Mouse (Mus musculus): ENCODE data around the gene Gns. TPM values are rescaled to one million over a fixed set of nuclear protein-coding genes. Genes with fewer than 3 reads are reported as not detected.

The Gns gene
- polyA plus RNA-seq, 1 experiment from 2014 or later, result 38.8 TPM

- H3K27me3 ChIP-seq (ENCODE audit: control insufficient read depth, insufficient read depth, low read length), result peaks cover 11% of the 10 kb centered on the region
- DNase-seq (ENCODE audit: low spot score) (peak; percentile 36), ATAC-seq (ENCODE audit: low FRiP score) (no peak)
- no peak overlapping the region for H3K27ac ChIP-seq (ENCODE audit: low read depth, low read length)
- H3K4me3 ChIP-seq (ENCODE audit: low read depth, low read length), result peak overlapping the region; percentile 39; the same call in 1 of the 2 replicates
- H3K4me1 ChIP-seq (replicated peaks; ENCODE audit: control insufficient read depth, insufficient read depth, low read length), result peaks cover 4% of the 10 kb centered on the region; the same call in 1 of the 2 replicates
- H3K9ac ChIP-seq (ENCODE audit: low read depth, low read length), result no peak overlapping the region
- H3K4me2 ChIP-seq (replicated peaks; ENCODE audit: low read depth, low read length), result peak overlapping the region; percentile 86
- H3K9me3 ChIP-seq (ENCODE audit: control insufficient read depth, low read length), result no peaks in the 10 kb centered on the region
- 35% methylated on average over 15 of the region's 15 CpGs for WGBS
- H3K36me3 ChIP-seq (ENCODE audit: control insufficient read depth, insufficient read depth, low read length), result no peaks in the 10 kb centered on the region
These were observed 13.1 kb upstream of the Gns start for GRCm38 (mm10) chr10:121351692-121352290.

- no peak overlapping the region for H3K4me3 ChIP-seq (ENCODE audit: low read depth, low read length)
- ATAC-seq (ENCODE audit: low FRiP score), result no peak
- H3K9ac ChIP-seq (ENCODE audit: low read depth, low read length), result no peak overlapping the region
- WGBS, result 88% methylated on average over 2 of the region's 2 CpGs
- no peak overlapping the region for H3K4me2 ChIP-seq (replicated peaks; ENCODE audit: low read depth, low read length)
- no peaks in the 10 kb centered on the region; the same call in 1 of the 2 replicates for H3K4me1 ChIP-seq (replicated peaks; ENCODE audit: control insufficient read depth, insufficient read depth, low read length)
- H3K9me3 ChIP-seq (ENCODE audit: control insufficient read depth, low read length), result no peaks in the 10 kb centered on the region
- DNase-seq (ENCODE audit: low spot score), result no peak
- no peaks in the 10 kb centered on the region for H3K36me3 ChIP-seq (ENCODE audit: control insufficient read depth, insufficient read depth, low read length)
- no peaks in the 10 kb centered on the region for H3K27me3 ChIP-seq (ENCODE audit: control insufficient read depth, insufficient read depth, low read length)
- no peak overlapping the region for H3K27ac ChIP-seq (ENCODE audit: low read depth, low read length)
These were observed 4.5 kb upstream of the Gns start for GRCm38 (mm10) chr10:121360358-121360757.

DNA sequence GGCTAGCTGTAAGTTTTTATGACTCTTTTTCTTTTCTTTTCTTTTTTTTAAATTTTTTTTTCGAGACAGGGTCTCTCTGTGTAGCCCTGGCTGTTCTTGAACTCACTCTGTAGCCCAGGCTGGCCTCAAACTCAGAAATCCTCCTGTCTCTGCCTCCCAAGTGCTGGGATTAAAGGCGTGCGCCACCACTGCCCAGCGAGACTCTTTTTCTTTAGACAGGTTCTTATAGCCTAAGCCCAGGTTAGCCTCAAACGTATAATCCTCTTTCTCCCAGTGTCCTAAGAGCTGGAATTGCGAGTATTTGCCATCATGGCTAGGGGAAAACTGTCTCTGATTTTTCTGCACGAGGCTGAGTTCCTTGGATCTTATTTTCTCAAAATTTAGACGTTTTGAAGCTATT is 1.7 kb upstream of the Gns start:
- Histone ChIP-seq H3K9ac (ENCODE audit: low read depth, low read length) (no peak overlapping the region), H3K27me3 (ENCODE audit: control insufficient read depth, insufficient read depth, low read length) (no peaks in the 10 kb centered on the region), H3K36me3 (ENCODE audit: control insufficient read depth, insufficient read depth, low read length) (no peaks in the 10 kb centered on the region), H3K9me3 (ENCODE audit: control insufficient read depth, low read length) (no peaks in the 10 kb centered on the region), H3K27ac (ENCODE audit: low read depth, low read length) (no peak overlapping the region), H3K4me3 (ENCODE audit: low read depth, low read length) (no peak overlapping the region), H3K4me1 (replicated peaks; ENCODE audit: control insufficient read depth, insufficient read depth, low read length) (peaks cover 3% of the 10 kb centered on the region; the same call in 1 of the 2 replicates), H3K4me2 (replicated peaks; ENCODE audit: low read depth, low read length) (no peak overlapping the region)
- no peak for DNase-seq (ENCODE audit: low spot score)
- ATAC-seq (ENCODE audit: low FRiP score), result no peak
- 82% methylated on average over 8 of the region's 8 CpGs for WGBS

- no peak for DNase-seq (ENCODE audit: low spot score)
- Histone ChIP-seq H3K9ac (ENCODE audit: low read depth, low read length) (peak overlapping the region; percentile 58; the same call in 1 of the 2 replicates), H3K4me3 (ENCODE audit: low read depth, low read length) (peak overlapping the region; percentile 91), H3K36me3 (ENCODE audit: control insufficient read depth, insufficient read depth, low read length) (no peaks in the 10 kb centered on the region), H3K27me3 (ENCODE audit: control insufficient read depth, insufficient read depth, low read length) (no peaks in the 10 kb centered on the region), H3K9me3 (ENCODE audit: control insufficient read depth, low read length) (no peaks in the 10 kb centered on the region), H3K27ac (ENCODE audit: low read depth, low read length) (no peak overlapping the region), H3K4me1 (replicated peaks; ENCODE audit: control insufficient read depth, insufficient read depth, low read length) (peaks cover 3% of the 10 kb centered on the region; the same call in 1 of the 2 replicates), H3K4me2 (replicated peaks; ENCODE audit: low read depth, low read length) (peak overlapping the region; percentile 86)
- peak; percentile 26; the same call in 1 of the 2 replicates for ATAC-seq (ENCODE audit: low FRiP score)
- WGBS, result 30% methylated on average over 15 of the region's 15 CpGs
These were observed 584 bp upstream of the Gns start for GRCm38 (mm10) chr10:121364306-121364705.

- DNase-seq (ENCODE audit: low spot score), result peak; percentile 37
- ATAC-seq (ENCODE audit: low FRiP score), result no peak
- Histone ChIP-seq H3K4me1 (replicated peaks; ENCODE audit: control insufficient read depth, insufficient read depth, low read length) (peaks cover 3% of the 10 kb centered on the region; the same call in 1 of the 2 replicates), H3K9ac (ENCODE audit: low read depth, low read length) (peak overlapping the region; percentile 87; the same call in 1 of the 2 replicates), H3K36me3 (ENCODE audit: control insufficient read depth, insufficient read depth, low read length) (no peaks in the 10 kb centered on the region), H3K4me3 (ENCODE audit: low read depth, low read length) (peak overlapping the region; percentile 91), H3K27me3 (ENCODE audit: control insufficient read depth, insufficient read depth, low read length) (no peaks in the 10 kb centered on the region), H3K9me3 (ENCODE audit: control insufficient read depth, low read length) (no peaks in the 10 kb centered on the region), H3K27ac (ENCODE audit: low read depth, low read length) (no peak overlapping the region), H3K4me2 (replicated peaks; ENCODE audit: low read depth, low read length) (peak overlapping the region; percentile 86)
- WGBS, result 14% methylated on average over 9 of the region's 9 CpGs
These were observed 937 bp downstream of the Gns start for GRCm38 (mm10) chr10:121365781-121366272.

GRCm38 (mm10) chr10:121367271-121367670 is 2.4 kb downstream of the Gns start:
- Histone ChIP-seq H3K4me1 (replicated peaks; ENCODE audit: control insufficient read depth, insufficient read depth, low read length) (peaks cover 3% of the 10 kb centered on the region; the same call in 1 of the 2 replicates), H3K9ac (ENCODE audit: low read depth, low read length) (no peak overlapping the region), H3K4me3 (ENCODE audit: low read depth, low read length) (no peak overlapping the region), H3K27ac (ENCODE audit: low read depth, low read length) (no peak overlapping the region), H3K9me3 (ENCODE audit: control insufficient read depth, low read length) (no peaks in the 10 kb centered on the region), H3K36me3 (ENCODE audit: control insufficient read depth, insufficient read depth, low read length) (no peaks in the 10 kb centered on the region), H3K4me2 (replicated peaks; ENCODE audit: low read depth, low read length) (no peak overlapping the region), H3K27me3 (ENCODE audit: control insufficient read depth, insufficient read depth, low read length) (no peaks in the 10 kb centered on the region)
- no peak for DNase-seq (ENCODE audit: low spot score)
- WGBS, result 81% methylated on average over 13 of the region's 13 CpGs
- no peak for ATAC-seq (ENCODE audit: low FRiP score)

DNA sequence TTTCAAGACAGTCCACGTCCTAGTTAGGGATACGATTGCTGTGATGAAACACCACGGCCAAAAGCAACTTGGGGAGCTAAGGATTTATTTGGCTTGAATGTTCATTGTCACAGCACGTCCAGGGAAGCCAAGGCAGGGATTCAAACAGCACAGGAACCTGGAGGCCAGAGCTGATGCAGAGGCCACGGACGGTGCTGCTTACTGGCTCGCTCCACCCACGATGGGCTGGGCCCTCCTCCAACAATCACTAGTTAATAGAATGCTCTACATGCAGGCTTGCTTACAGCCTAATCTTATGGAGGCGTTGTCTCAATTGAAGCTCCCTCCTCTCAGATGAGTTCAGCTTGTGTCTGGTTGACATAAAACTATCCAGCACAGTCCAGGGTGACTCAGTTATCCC is 2.9 kb downstream of the Gns start:
- Histone ChIP-seq H3K4me2 (replicated peaks; ENCODE audit: low read depth, low read length) (no peak overlapping the region), H3K4me3 (ENCODE audit: low read depth, low read length) (no peak overlapping the region), H3K9me3 (ENCODE audit: control insufficient read depth, low read length) (no peaks in the 10 kb centered on the region), H3K9ac (ENCODE audit: low read depth, low read length) (no peak overlapping the region), H3K4me1 (replicated peaks; ENCODE audit: control insufficient read depth, insufficient read depth, low read length) (peaks cover 3% of the 10 kb centered on the region; the same call in 1 of the 2 replicates), H3K36me3 (ENCODE audit: control insufficient read depth, insufficient read depth, low read length) (no peaks in the 10 kb centered on the region), H3K27me3 (ENCODE audit: control insufficient read depth, insufficient read depth, low read length) (no peaks in the 10 kb centered on the region), H3K27ac (ENCODE audit: low read depth, low read length) (no peak overlapping the region)
- WGBS, result 90% methylated on average over 9 of the region's 9 CpGs
- ATAC-seq (ENCODE audit: low FRiP score), result no peak
- no peak for DNase-seq (ENCODE audit: low spot score)

DNA sequence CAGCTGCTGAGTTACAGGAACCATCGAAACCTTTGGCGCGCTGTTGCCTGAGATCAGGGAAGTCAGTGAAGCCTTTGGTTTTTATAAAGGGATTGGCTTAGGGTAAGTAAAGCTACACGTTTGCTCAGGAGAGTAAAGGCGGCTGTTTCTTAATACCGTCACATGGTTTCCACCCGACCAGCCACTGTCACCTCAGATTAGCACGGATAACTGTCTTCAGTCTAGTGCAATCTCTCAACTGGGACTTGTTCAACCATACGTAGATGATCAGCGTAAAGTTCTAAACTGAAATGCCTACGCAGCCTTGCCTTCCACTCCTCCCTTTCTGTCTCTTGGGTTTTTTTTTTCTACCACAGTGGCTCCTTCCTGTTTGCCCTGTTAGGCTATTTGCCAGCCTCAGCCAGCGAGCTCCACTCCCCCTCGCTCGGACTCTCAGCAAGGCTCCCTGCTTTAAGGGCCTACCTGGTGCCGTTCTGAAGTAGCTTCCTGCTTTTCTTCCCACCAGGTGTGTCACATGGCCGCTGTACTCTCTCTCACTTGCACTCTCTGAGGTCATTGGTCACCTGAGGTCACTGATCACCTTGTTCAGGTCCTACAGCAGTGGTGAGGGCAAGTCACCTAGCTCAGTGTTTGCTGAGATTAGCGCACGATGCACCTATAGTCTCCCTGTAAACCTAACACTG is 4.0 kb downstream of the Gns start:
- peaks cover 3% of the 10 kb centered on the region; the same call in 1 of the 2 replicates for H3K4me1 ChIP-seq (replicated peaks; ENCODE audit: control insufficient read depth, insufficient read depth, low read length)
- no peak overlapping the region for H3K9ac ChIP-seq (ENCODE audit: low read depth, low read length)
- no peak for DNase-seq (ENCODE audit: low spot score)
- WGBS, result 91% methylated on average over 18 of the region's 18 CpGs
- H3K27ac ChIP-seq (ENCODE audit: low read depth, low read length), result no peak overlapping the region
- H3K27me3 ChIP-seq (ENCODE audit: control insufficient read depth, insufficient read depth, low read length), result no peaks in the 10 kb centered on the region
- ATAC-seq (ENCODE audit: low FRiP score), result no peak
- no peaks in the 10 kb centered on the region for H3K9me3 ChIP-seq (ENCODE audit: control insufficient read depth, low read length)
- H3K36me3 ChIP-seq (ENCODE audit: control insufficient read depth, insufficient read depth, low read length), result no peaks in the 10 kb centered on the region
- no peak overlapping the region for H3K4me2 ChIP-seq (replicated peaks; ENCODE audit: low read depth, low read length)
- H3K4me3 ChIP-seq (ENCODE audit: low read depth, low read length), result no peak overlapping the region
